Mouse (Mus musculus) small intestine, adult 2 months (tissue): ENCODE data around the gene Dbp. TPM values are rescaled to one million over a fixed set of nuclear protein-coding genes. Genes with fewer than 3 reads are reported as not detected.

ENCODE experiments used
- H3K27ac ChIP-seq: fragments of 200-500 bp; 2 replicates; pipeline ENCODE4 v1.5.1; 2012; ENCODE audit warnings: low read depth, low read length, control low read depth, inconsistent platforms; ENCODE audit not compliant: insufficient read depth
- H3K27me3 ChIP-seq: fragments of 200-500 bp; 2 replicates; pipeline ENCODE4 v1.6.1; 2012; ENCODE audit warnings: mild to moderate bottlenecking, moderate library complexity, low read length, inconsistent platforms; ENCODE audit not compliant: control insufficient read depth, insufficient read depth
- H3K36me3 ChIP-seq: fragments of 200-500 bp; 2 replicates; pipeline ENCODE4 v1.6.1; 2012; ENCODE audit warnings: mild to moderate bottlenecking, low read length, control low read depth, inconsistent platforms; ENCODE audit not compliant: control insufficient read depth, insufficient read depth
- H3K4me1 ChIP-seq: fragments of 200-500 bp; 2 replicates; pipeline ENCODE4 v1.6.1; 2012; ENCODE audit warnings: low read length, inconsistent platforms, mixed read lengths; ENCODE audit not compliant: control insufficient read depth, insufficient read depth, insufficient read length
- H3K4me3 ChIP-seq: fragments of 200-500 bp; 2 replicates; pipeline ENCODE4 v1.5.1; 2012; ENCODE audit warnings: low read depth, mild to moderate bottlenecking, control low read depth, inconsistent platforms, low read length, moderate library complexity
- CTCF ChIP-seq: fragments of 200-500 bp; IDR thresholded peaks from 2 replicates; pipeline ENCODE4 v1.5.1; 2012; ENCODE audit warnings: low read depth, mild to moderate bottlenecking, control low read depth, inconsistent platforms, low read length, moderate library complexity, mixed read lengths; ENCODE audit not compliant: insufficient replicate concordance, insufficient read length; ENCODE audit errors: extremely low read depth
- POLR2A ChIP-seq: fragments of 200-500 bp; IDR thresholded peaks from 2 replicates; pipeline ENCODE4 v1.6.1; 2012; ENCODE audit warnings: low read depth, mild to moderate bottlenecking, control low read depth, inconsistent platforms, low read length, moderate library complexity
- WGBS: fragments of 180-500 bp; shearing (Covaris S2); methylation state at CpG from one replicate; pipeline ENCODE4 v1.1.7; 2018; 5-methylcytosine and 5-hydroxymethylcytosine counted together
- polyA plus RNA-seq: library from polyadenylated mRNA; depleted of rRNA; stranded (reverse); fragments of >200 nt; gene quantifications from 2 replicates; pipeline ENCODE4 v1.2.3, GENCODE M21; 2012

Dbp gene
- polyA plus RNA-seq, 1 experiment, result 13.1 TPM

GRCm38 (mm10) chr7:45685811-45686210, 19.1 kb upstream of the Dbp start:
- Histone ChIP-seq H3K4me1 (peaks cover 3% of the 10 kb centered on the region), H3K27ac (no peak overlapping the region), H3K27me3 (peaks cover 5% of the 10 kb centered on the region; the same call in 1 of the 2 replicates), H3K4me3 (no peak overlapping the region), H3K36me3 (no peaks in the 10 kb centered on the region)
- WGBS, result 61% methylated on average over 10 of the region's 10 CpGs
- TF ChIP-seq POLR2A (no peak), CTCF (no peak)

- TF ChIP-seq POLR2A, result no peak
- no peak for TF ChIP-seq CTCF
- Histone ChIP-seq H3K4me1 (peaks cover 3% of the 10 kb centered on the region), H3K27me3 (peaks cover 5% of the 10 kb centered on the region; the same call in 1 of the 2 replicates), H3K36me3 (no peaks in the 10 kb centered on the region), H3K27ac (no peak overlapping the region), H3K4me3 (no peak overlapping the region)
- 57% methylated on average over 3 of the region's 3 CpGs for WGBS
Observed at GRCm38 (mm10) chr7:45686841-45687240, 18.0 kb upstream of the Dbp start.

GRCm38 (mm10) chr7:45689099-45689498, 15.8 kb upstream of the Dbp start:
- H3K4me1 ChIP-seq, result no peaks in the 10 kb centered on the region
- WGBS, result 71% methylated on average over 6 of the region's 6 CpGs
- H3K27ac ChIP-seq, result no peak overlapping the region
- H3K4me3 ChIP-seq, result no peak overlapping the region
- TF ChIP-seq POLR2A, result no peak
- no peaks in the 10 kb centered on the region for H3K36me3 ChIP-seq
- peaks cover 5% of the 10 kb centered on the region; the same call in 1 of the 2 replicates for H3K27me3 ChIP-seq

GRCm38 (mm10) chr7:45689800-45690199, 15.1 kb upstream of the Dbp start:
- Histone ChIP-seq H3K27ac (no peak overlapping the region), H3K36me3 (no peaks in the 10 kb centered on the region), H3K4me1 (no peaks in the 10 kb centered on the region), H3K4me3 (no peak overlapping the region), H3K27me3 (peaks cover 5% of the 10 kb centered on the region; the same call in 1 of the 2 replicates)
- TF ChIP-seq CTCF (no peak), POLR2A (no peak)
- WGBS, result 60% methylated on average over 11 of the region's 11 CpGs

- Histone ChIP-seq H3K27me3 (no peaks in the 10 kb centered on the region; the same call in 1 of the 2 replicates), H3K27ac (no peak overlapping the region), H3K4me1 (no peaks in the 10 kb centered on the region), H3K4me3 (no peak overlapping the region), H3K36me3 (no peaks in the 10 kb centered on the region)
- WGBS, result 93% methylated on average over 2 of the region's 2 CpGs
- TF ChIP-seq CTCF (no peak), POLR2A (no peak)
Observed at GRCm38 (mm10) chr7:45692364-45692763, 12.5 kb upstream of the Dbp start.

- Histone ChIP-seq H3K27ac (no peak within 1 kb of the TSS), H3K4me3 (no peak within 1 kb of the TSS), H3K27me3 (peaks cover 5% of the 10 kb centered on the region; the same call in 1 of the 2 replicates), H3K36me3 (no peaks in the 10 kb centered on the region), H3K4me1 (no peaks in the 10 kb centered on the region)
- TF ChIP-seq CTCF (no peak), POLR2A (no peak)
- 94% methylated on average over 50 of the region's 50 CpGs for WGBS
Observed at GRCm38 (mm10) chr7:45693921-45694591, 10.8 kb upstream of the Dbp start, which contains the start of gene Sec1. Gene Sec1, minus strand, starts transcription at chr7:45694402.

- Histone ChIP-seq H3K27me3 (peaks cover 16% of the 10 kb centered on the region), H3K4me3 (no peak overlapping the region), H3K4me1 (peaks cover 5% of the 10 kb centered on the region), H3K36me3 (no peaks in the 10 kb centered on the region), H3K27ac (no peak overlapping the region)
- no peak for TF ChIP-seq CTCF
- TF ChIP-seq POLR2A, result no peak
- whole genome bisulfite sequencing, result 33% methylated on average over 6 of the region's 6 CpGs
Observed at GRCm38 (mm10) chr7:45695098-45695497, 9.8 kb upstream of the Dbp start.

- Histone ChIP-seq H3K4me1 (peaks cover 10% of the 10 kb centered on the region), H3K27me3 (peaks cover 20% of the 10 kb centered on the region), H3K36me3 (no peaks in the 10 kb centered on the region), H3K27ac (no peak overlapping the region), H3K4me3 (no peak overlapping the region)
- 70% methylated on average over 7 of the region's 7 CpGs for WGBS
- TF ChIP-seq POLR2A, result no peak
- no peak for TF ChIP-seq CTCF
Observed at GRCm38 (mm10) chr7:45697894-45698293, 7.0 kb upstream of the Dbp start.
